Mouse (Mus musculus) midbrain, postnatal 0 days (tissue): Measurements from ENCODE around the gene Upp2. TPM values are rescaled to one million over a fixed set of nuclear protein-coding genes. Genes with fewer than 3 reads are reported as not detected.

Source experiments
- ATAC-seq: fragments of 200-750 bp; cut with Nextera tagmentation; 2 replicates; pipeline ENCODE4 v1.8.0; 2017; ENCODE audit warnings: moderate number of reproducible peaks, mild to moderate bottlenecking, moderate TSS enrichment, moderate library complexity; ENCODE audit not compliant: low FRiP score
- DNase-seq: peaks from one replicate; pipeline ENCODE4 v3.0.0-alpha.2; 2015; ENCODE audit warnings: low spot score
- H3K27ac ChIP-seq: fragments of 300-500 bp; sonication (generic); 2 replicates; pipeline ENCODE4 v1.5.1; 2014; ENCODE audit warnings: low read depth, mild to moderate bottlenecking, low read length, mixed read lengths
- H3K27me3 ChIP-seq: fragments of 300-500 bp; sonication (generic); 2 replicates; pipeline ENCODE4 v1.6.1; 2014; ENCODE audit warnings: low read length, control low read depth, mixed read lengths; ENCODE audit not compliant: insufficient read depth
- H3K36me3 ChIP-seq: fragments of 300-500 bp; sonication (generic); 2 replicates; pipeline ENCODE4 v1.6.1; 2014; ENCODE audit warnings: low read length, control low read depth, mixed read lengths; ENCODE audit not compliant: insufficient read depth
- H3K4me1 ChIP-seq: fragments of 300-500 bp; sonication (generic); 2 replicates; pipeline ENCODE4 v1.6.1; 2014; ENCODE audit warnings: mild to moderate bottlenecking, control low read depth, antibody characterized with exemption, low read length, mixed read lengths; ENCODE audit not compliant: insufficient read depth
- H3K4me2 ChIP-seq: fragments of 300-500 bp; sonication (generic); 2 replicates; pipeline ENCODE4 v1.6.1; 2014; ENCODE audit warnings: low read depth, mild to moderate bottlenecking, low read length, mixed read lengths; ENCODE audit not compliant: poor library complexity, severe bottlenecking
- H3K4me3 ChIP-seq: fragments of 300-500 bp; sonication (generic); 2 replicates; pipeline ENCODE4 v1.5.1; 2014; ENCODE audit warnings: low read depth, mild to moderate bottlenecking, low read length, moderate library complexity
- H3K9ac ChIP-seq: fragments of 300-500 bp; sonication (generic); replicated peaks from 2 replicates; pipeline ENCODE4 v1.6.1; 2014; ENCODE audit warnings: mild to moderate bottlenecking, low read length, moderate library complexity, mixed read lengths; ENCODE audit not compliant: poor library complexity, severe bottlenecking
- H3K9me3 ChIP-seq: fragments of 300-500 bp; sonication (generic); 2 replicates; pipeline ENCODE4 v1.6.1; 2016; ENCODE audit warnings: low read length, control low read depth
- CTCF ChIP-seq: IDR thresholded peaks from 2 replicates; pipeline ENCODE4 v1.5.1; 2016; ENCODE audit warnings: antibody characterized with exemption, mild to moderate bottlenecking
- WGBS: fragments of 180-500 bp; shearing (Covaris S2); extraction: QIAGEN DNeasy Blood & Tissue Kit; methylation state at CpG from one replicate; pipeline ENCODE4 v1.1.7; 2014; 5-methylcytosine and 5-hydroxymethylcytosine counted together
- polyA plus RNA-seq: library from polyadenylated mRNA; unstranded; fragments of >200 nt; fragmentation: Nextera tagmentation; extraction: Ambion mirVana; gene quantifications from 2 replicates; pipeline ENCODE4 v1.2.1, GENCODE M21; 2015
- total RNA-seq: library from RNA; depleted of rRNA; stranded (reverse); fragments of >200 nt; gene quantifications from 2 replicates; pipeline ENCODE4 v1.2.3, GENCODE M21; 2014

The Upp2 gene
- total and polyA plus RNA-seq, 2 experiments from 2014 or later: 11.6 TPM

DNA sequence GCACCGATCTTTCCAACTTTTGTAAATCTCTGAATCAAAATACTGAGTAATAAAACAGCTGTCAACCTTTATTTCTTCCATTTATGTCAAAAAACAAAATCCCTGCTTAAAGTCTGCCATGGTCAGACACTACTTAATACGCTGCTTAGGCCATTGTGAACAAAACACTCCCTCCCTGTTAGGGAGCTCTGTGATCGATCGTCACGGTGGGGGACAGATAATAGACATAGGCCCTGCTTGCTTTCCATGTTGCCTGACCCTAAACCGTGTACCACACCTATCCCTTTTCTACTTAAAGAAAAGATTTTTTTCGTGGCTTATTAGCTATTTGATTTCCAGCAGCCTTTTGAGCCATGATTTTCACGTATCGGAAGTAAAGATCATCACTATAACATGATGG, 95.6 kb downstream of the Upp2 start:
- Histone ChIP-seq H3K27me3 (no peaks in the 10 kb centered on the region), H3K9me3 (no peaks in the 10 kb centered on the region), H3K27ac (no peak overlapping the region), H3K9ac (no peak overlapping the region), H3K4me2 (no peak overlapping the region), H3K36me3 (no peaks in the 10 kb centered on the region), H3K4me1 (no peaks in the 10 kb centered on the region; the same call in 1 of the 2 replicates), H3K4me3 (no peak overlapping the region)
- TF ChIP-seq CTCF: no peak
- DNase-seq (no peak), ATAC-seq (no peak)
- 29% methylated on average over 9 of the region's 9 CpGs for WGBS

GRCm38 (mm10) chr2:58663404-58664120, 96.5 kb downstream of the Upp2 start:
- no peaks in the 10 kb centered on the region for H3K36me3 ChIP-seq
- H3K27ac ChIP-seq: no peak overlapping the region
- no peaks in the 10 kb centered on the region for H3K27me3 ChIP-seq
- TF ChIP-seq CTCF: no peak
- H3K4me2 ChIP-seq: no peak overlapping the region
- H3K4me3 ChIP-seq: no peak overlapping the region
- ATAC-seq (no peak), DNase-seq (no peak)
- no peak overlapping the region for H3K9ac ChIP-seq
- H3K9me3 ChIP-seq: no peaks in the 10 kb centered on the region
- 68% methylated on average over 7 of the region's 7 CpGs for WGBS
- no peaks in the 10 kb centered on the region; the same call in 1 of the 2 replicates for H3K4me1 ChIP-seq

DNA sequence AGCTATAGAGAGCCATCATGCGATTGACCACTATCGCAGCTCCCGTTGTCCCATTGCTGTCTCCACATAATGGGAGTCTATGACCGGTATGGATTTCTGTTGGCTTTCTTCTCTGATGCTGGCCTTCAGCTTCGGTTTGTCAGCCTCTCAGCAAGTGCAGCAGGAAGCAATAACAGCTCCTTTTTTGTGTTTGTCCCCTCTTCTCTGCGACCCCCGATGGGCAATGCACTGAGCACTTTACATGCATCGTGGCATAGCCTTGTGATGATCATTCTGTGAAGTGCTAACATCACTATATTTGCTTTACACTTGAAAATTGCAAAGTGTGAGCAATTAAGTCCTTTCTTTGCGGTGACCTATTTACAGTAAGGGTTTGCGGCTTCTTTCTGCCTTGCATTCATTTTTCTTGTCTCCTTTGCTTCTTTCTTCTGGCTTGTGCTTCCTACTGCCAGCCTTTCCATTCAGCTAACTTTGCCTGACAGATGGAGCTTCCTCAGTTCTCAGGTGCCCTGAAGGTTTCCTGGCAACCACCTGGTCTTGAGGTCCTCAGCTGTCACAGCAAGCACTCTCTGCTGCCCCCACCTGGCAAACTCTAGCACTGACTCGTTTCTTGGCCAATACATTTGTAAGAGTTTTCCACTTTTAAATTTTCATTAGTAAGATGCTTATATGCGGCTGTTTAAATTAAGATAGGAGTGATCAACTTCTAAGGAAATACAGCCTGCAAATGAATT, 98.2 kb downstream of the Upp2 start:
- H3K27me3 ChIP-seq: no peaks in the 10 kb centered on the region
- no peaks in the 10 kb centered on the region for H3K36me3 ChIP-seq
- no peak overlapping the region for H3K4me3 ChIP-seq
- no peaks in the 10 kb centered on the region; the same call in 1 of the 2 replicates for H3K4me1 ChIP-seq
- H3K9me3 ChIP-seq: no peaks in the 10 kb centered on the region
- ATAC-seq (0 out of 2 replicates have a peak, but pooled peaks have one; percentile 36), DNase-seq (peak; percentile 88)
- peak; percentile 85 for TF ChIP-seq CTCF
- 83% methylated on average over 12 of the region's 12 CpGs for WGBS
- H3K4me2 ChIP-seq: no peak overlapping the region
- H3K27ac ChIP-seq: no peak overlapping the region
- H3K9ac ChIP-seq: no peak overlapping the region

- H3K4me2 ChIP-seq: no peak overlapping the region
- peak; percentile 15 for TF ChIP-seq CTCF
- H3K4me1 ChIP-seq: no peaks in the 10 kb centered on the region
- no peak overlapping the region for H3K9ac ChIP-seq
- H3K36me3 ChIP-seq: no peaks in the 10 kb centered on the region
- WGBS: 71% methylated on average over 3 of the region's 3 CpGs
- no peak overlapping the region for H3K27ac ChIP-seq
- H3K27me3 ChIP-seq: no peaks in the 10 kb centered on the region
- DNase-seq (peak; percentile 28), ATAC-seq (no peak)
- H3K9me3 ChIP-seq: no peaks in the 10 kb centered on the region
- H3K4me3 ChIP-seq: no peak overlapping the region
Measured at GRCm38 (mm10) chr2:58667298-58667697, 100.2 kb downstream of the Upp2 start.

- H3K36me3 ChIP-seq: no peaks in the 10 kb centered on the region
- DNase-seq (peak; percentile 68), ATAC-seq (0 out of 2 replicates have a peak, but pooled peaks have one; percentile 24)
- H3K4me2 ChIP-seq: no peak overlapping the region
- no peak overlapping the region for H3K4me3 ChIP-seq
- no peaks in the 10 kb centered on the region for H3K9me3 ChIP-seq
- H3K9ac ChIP-seq: no peak overlapping the region
- H3K27ac ChIP-seq: no peak overlapping the region
- no peaks in the 10 kb centered on the region for H3K4me1 ChIP-seq
- TF ChIP-seq CTCF: peak; percentile 87
- H3K27me3 ChIP-seq: no peaks in the 10 kb centered on the region
- 54% methylated on average over 9 of the region's 9 CpGs for WGBS
Measured at GRCm38 (mm10) chr2:58667991-58668390, 100.9 kb downstream of the Upp2 start.

GRCm38 (mm10) chr2:58669114-58669513, 102.0 kb downstream of the Upp2 start:
- no peak for TF ChIP-seq CTCF
- DNase-seq: no peak
- no peak for ATAC-seq
- Histone ChIP-seq H3K9ac (no peak overlapping the region), H3K27ac (no peak overlapping the region), H3K4me2 (no peak overlapping the region), H3K9me3 (no peaks in the 10 kb centered on the region), H3K4me1 (no peaks in the 10 kb centered on the region), H3K36me3 (no peaks in the 10 kb centered on the region), H3K4me3 (no peak overlapping the region), H3K27me3 (no peaks in the 10 kb centered on the region)
- 72% methylated on average over 3 of the region's 3 CpGs for WGBS
